Mouse (Mus musculus) spleen, postnatal 36 days (tissue): ENCODE data around the gene Apba1.

ENCODE experiments used
- DNase-seq, 2 experiments: peaks; one replicate each; pipeline ENCODE4 v3.0.0; 2022; ENCODE audit warnings: low spot score in 2 of 2, mixed read lengths in 1 of 2

Gene Apba1

GRCm38 (mm10) chr19:23972881-23973649 lies 214.4 kb downstream of the Apba1 start:
- no peak for DNase-seq

GRCm38 (mm10) chr19:23977901-23978443 lies 219.3 kb downstream of the Apba1 start:
- DNase-seq, result no peak

GRCm38 (mm10) chr19:23980598-23980997 lies 221.9 kb downstream of the Apba1 start:
- no peak for DNase-seq

GRCm38 (mm10) chr19:23984186-23984585 lies 225.5 kb downstream of the Apba1 start:
- no peak for DNase-seq

- DNase-seq, result no peak
These were observed 228.6 kb downstream of the Apba1 start for GRCm38 (mm10) chr19:23987291-23987690.

GRCm38 (mm10) chr19:23988166-23988565 lies 229.5 kb downstream of the Apba1 start:
- DNase-seq, result no peak

- no peak for DNase-seq
These were observed 237.2 kb downstream of the Apba1 start for GRCm38 (mm10) chr19:23995766-23996399.
